Mouse (Mus musculus): ENCODE measurements around the gene Capsl. TPM values are rescaled to one million over a fixed set of nuclear protein-coding genes. Genes with fewer than 3 reads are reported as not detected.

The Capsl gene
- total and polyA plus RNA-seq, 3 experiments, result not detected

GRCm38 (mm10) chr15:9421163-9421562 lies 14.7 kb upstream of the Capsl start:
- Histone ChIP-seq H3K9me3 (replicated peaks; ENCODE audit: insufficient read depth, low read length) (no peaks in the 10 kb centered on the region), H3K79me2 (ENCODE audit: control insufficient read depth, insufficient read depth, low read length, poor library complexity) (no peaks in the 10 kb centered on the region), H3K9ac (ENCODE audit: control insufficient read depth, low read depth, low read length, poor library complexity, severe bottlenecking) (no peak overlapping the region), H3K4me1 (ENCODE audit: control insufficient read depth in 1 of 2, insufficient read depth in 2 of 2, low read length in 2 of 2) (no peaks in the 10 kb centered on the region), H3K27ac (ENCODE audit: control insufficient read depth, low read depth, low read length) (no peak overlapping the region), H3K4me3 (ENCODE audit: control insufficient read depth in 1 of 2, insufficient read depth in 1 of 2, low read depth in 2 of 2, low read length in 2 of 2) (no peak overlapping the region), H3K36me3 (ENCODE audit: control insufficient read depth in 1 of 2, insufficient read depth in 2 of 2, low read length in 2 of 2) (no peaks in the 10 kb centered on the region), H3K27me3 (ENCODE audit: control insufficient read depth in 1 of 2, insufficient read depth in 2 of 2, low read length in 2 of 2) (peaks cover 0 to 1% of the 10 kb centered on the region in 2 experiments; a peak in 1 of 4 replicates)
- TF ChIP-seq SIN3A (IDR thresholded peaks at IDR 0.05; ENCODE audit: low read length) (no peak), TCF12 (IDR thresholded peaks at IDR 0.05; ENCODE audit: low read depth, low read length) (no peak)
- DNase-seq (ENCODE audit: low read depth, low spot score), result no peak

GRCm38 (mm10) chr15:9427849-9428248 lies 8.0 kb upstream of the Capsl start:
- no peak overlapping the region for H3K9ac ChIP-seq (ENCODE audit: control insufficient read depth, low read depth, low read length, poor library complexity, severe bottlenecking)
- H3K27ac ChIP-seq (ENCODE audit: control insufficient read depth, low read depth, low read length), result no peak overlapping the region
- H3K27me3 ChIP-seq (ENCODE audit: control insufficient read depth in 1 of 2, insufficient read depth in 2 of 2, low read length in 2 of 2), result peaks cover 0 to 2% of the 10 kb centered on the region in 2 experiments; a peak in 1 of 4 replicates
- H3K36me3 ChIP-seq (ENCODE audit: control insufficient read depth in 1 of 2, insufficient read depth in 2 of 2, low read length in 2 of 2), result no peaks in the 10 kb centered on the region
- no peaks in the 10 kb centered on the region for H3K79me2 ChIP-seq (ENCODE audit: control insufficient read depth, insufficient read depth, low read length, poor library complexity)
- no peak overlapping the region for H3K4me3 ChIP-seq (ENCODE audit: control insufficient read depth in 1 of 2, insufficient read depth in 1 of 2, low read depth in 2 of 2, low read length in 2 of 2)
- H3K4me1 ChIP-seq (ENCODE audit: control insufficient read depth in 1 of 2, insufficient read depth in 2 of 2, low read length in 2 of 2), result no peaks in the 10 kb centered on the region
- TF ChIP-seq SIN3A (IDR thresholded peaks at IDR 0.05; ENCODE audit: low read length) (no peak), POLR2A (IDR thresholded peaks at IDR 0.05; ENCODE audit: control insufficient read depth in 1 of 2, insufficient read depth in 1 of 2, low read depth in 1 of 2, low read length in 2 of 2, poor library complexity in 1 of 2) (no peak), MEF2A (IDR thresholded peaks at IDR 0.05; ENCODE audit: extremely low read depth, insufficient replicate concordance, low read depth, low read length, poor library complexity, severe bottlenecking) (peak; percentile 87; the same call in 1 of the 2 replicates), RAD21 (IDR thresholded peaks at IDR 0.05; ENCODE audit: low read depth, low read length) (peak; percentile 33), ELF1 (IDR thresholded peaks at IDR 0.05; ENCODE audit: low read depth, low read length) (peak; percentile 64; the same call in 1 of the 2 replicates), GABPA (IDR thresholded peaks at IDR 0.05; ENCODE audit: low read depth, low read length) (no peak), SMC3 (IDR thresholded peaks at IDR 0.05; ENCODE audit: low read depth, low read length) (0 out of 2 replicates have a peak, but pooled peaks have one; percentile 11)
- peak; percentile 35 for DNase-seq (ENCODE audit: low read depth, low spot score)
- H3K9me3 ChIP-seq (replicated peaks; ENCODE audit: insufficient read depth, low read length), result no peaks in the 10 kb centered on the region

DNA sequence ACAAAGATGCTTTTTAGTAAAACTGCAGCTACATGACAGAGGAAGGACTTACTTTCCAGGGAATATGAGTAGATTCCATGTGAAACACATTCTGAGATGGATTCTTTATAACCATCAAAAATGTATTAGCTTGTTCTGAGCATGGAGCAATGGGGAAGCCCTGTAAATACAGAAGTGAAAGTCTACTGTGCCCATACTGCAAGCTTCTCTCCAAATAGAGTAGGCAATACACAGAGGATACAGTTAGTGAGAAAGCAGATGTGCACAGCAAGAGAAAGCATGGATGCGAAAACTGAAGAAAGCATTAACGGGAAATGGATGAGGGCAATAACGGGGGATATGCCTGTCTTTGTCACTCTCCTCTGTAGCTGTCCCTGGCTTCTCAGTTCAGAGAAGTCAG lies 6.0 kb upstream of the Capsl start:
- TF ChIP-seq TCF12 (IDR thresholded peaks at IDR 0.05; ENCODE audit: low read depth, low read length) (no peak), RAD21 (IDR thresholded peaks at IDR 0.05; ENCODE audit: low read depth, low read length) (no peak), USF2 (IDR thresholded peaks at IDR 0.05; ENCODE audit: borderline replicate concordance in 1 of 2, insufficient read depth in 1 of 2, low read depth in 1 of 2, low read length in 2 of 2) (no peak), ZKSCAN1 (IDR thresholded peaks at IDR 0.05; ENCODE audit: low read depth, low read length) (no peak)
- H3K9ac ChIP-seq (ENCODE audit: control insufficient read depth, low read depth, low read length, poor library complexity, severe bottlenecking), result no peak overlapping the region
- no peaks in the 10 kb centered on the region for H3K9me3 ChIP-seq (replicated peaks; ENCODE audit: insufficient read depth, low read length)
- H3K4me1 ChIP-seq (ENCODE audit: control insufficient read depth in 1 of 2, insufficient read depth in 2 of 2, low read length in 2 of 2), result no peaks in the 10 kb centered on the region
- no peaks in the 10 kb centered on the region for H3K36me3 ChIP-seq (ENCODE audit: control insufficient read depth in 1 of 2, insufficient read depth in 2 of 2, low read length in 2 of 2)
- H3K27ac ChIP-seq (ENCODE audit: control insufficient read depth, low read depth, low read length), result no peak overlapping the region
- peaks cover 0 to 2% of the 10 kb centered on the region in 2 experiments; a peak in 1 of 4 replicates for H3K27me3 ChIP-seq (ENCODE audit: control insufficient read depth in 1 of 2, insufficient read depth in 2 of 2, low read length in 2 of 2)
- DNase-seq (ENCODE audit: low read depth, low spot score), result no peak
- no peaks in the 10 kb centered on the region for H3K79me2 ChIP-seq (ENCODE audit: control insufficient read depth, insufficient read depth, low read length, poor library complexity)
- H3K4me3 ChIP-seq (ENCODE audit: control insufficient read depth in 1 of 2, insufficient read depth in 1 of 2, low read depth in 2 of 2, low read length in 2 of 2), result no peak overlapping the region

Data from MEL (cell line).